Mouse (Mus musculus): ENCODE measurements around the gene Vmn1r16. TPM values are rescaled to one million over a fixed set of nuclear protein-coding genes. Genes with fewer than 3 reads are reported as not detected.
"Not testable (repeated sequence)": the region's sequence is repeated elsewhere in the genome, so short reads cannot be mapped to it uniquely, and the experiment has no call there.

The Vmn1r16 gene
- not detected in 2 replicates for polyA plus RNA-seq (2016; fragmentation: Nextera tagmentation; extraction: Ambion mirVana)

DNA sequence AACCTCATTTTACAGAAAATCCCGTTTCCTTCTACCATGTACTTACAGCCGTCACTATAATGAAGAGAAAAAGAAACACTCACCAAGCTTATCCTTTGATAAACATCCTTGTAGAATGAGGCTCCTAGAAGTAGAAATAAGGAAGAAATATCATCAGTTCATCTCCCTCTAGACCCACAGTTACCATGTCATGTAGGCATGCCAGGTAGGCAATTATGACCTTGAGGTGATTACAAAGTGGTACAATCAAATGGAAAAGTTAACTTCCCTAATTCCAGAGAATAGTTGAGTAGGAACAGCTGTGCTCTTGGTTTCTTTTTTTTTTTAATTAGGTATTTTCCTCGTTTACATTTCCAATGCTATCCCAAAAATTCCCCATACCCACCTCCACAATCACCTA lies at the start of gene Vmn1r16:
Gene Vmn1r16 (minus strand): TSS at position 101 of the 400 bp plus-strand sequence.
- Histone ChIP-seq H3K27me3 (ENCODE audit: poor library complexity, severe bottlenecking) (no peaks in the 10 kb centered on the region), H3K4me3 (no peak within 1 kb of the TSS), H3K9me3 (0 out of 2 replicates have a peak, but pooled peaks cover 5% of the 10 kb centered on the region), H3K27ac (no peak within 1 kb of the TSS), H3K4me1 (no peaks in the 10 kb centered on the region), H3K36me3 (replicated peaks) (no peaks in the 10 kb centered on the region)
- WGBS = 90% methylated on average over 3 of the region's 3 CpGs
- DNase-seq (ENCODE audit: extremely low spot score, low spot score) = no peak

DNA sequence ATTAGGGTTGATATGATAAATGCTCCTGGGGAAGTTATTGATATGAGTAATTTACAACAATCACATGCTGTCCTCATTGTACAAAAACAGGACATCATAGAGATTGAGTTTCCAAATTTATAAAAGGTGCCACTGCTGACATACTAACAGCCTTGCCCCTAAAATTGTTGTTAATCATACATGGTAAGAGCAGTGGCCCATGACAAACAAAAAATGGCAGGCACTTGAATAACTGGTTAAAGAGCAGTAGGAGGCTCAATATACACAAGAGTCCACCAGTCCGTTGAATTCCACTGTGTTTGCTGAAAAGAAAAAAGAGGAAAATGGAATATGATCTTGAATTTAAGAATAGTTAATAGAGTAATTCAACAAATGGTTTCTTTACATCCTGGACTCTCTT lies 38.2 kb upstream of the Vmn1r16 start:
- Histone ChIP-seq H3K27me3 (ENCODE audit: poor library complexity, severe bottlenecking) (no peaks in the 10 kb centered on the region), H3K9me3 (no peaks in the 10 kb centered on the region)
- WGBS = 94% methylated on average over 1 of the region's 1 CpGs

DNA sequence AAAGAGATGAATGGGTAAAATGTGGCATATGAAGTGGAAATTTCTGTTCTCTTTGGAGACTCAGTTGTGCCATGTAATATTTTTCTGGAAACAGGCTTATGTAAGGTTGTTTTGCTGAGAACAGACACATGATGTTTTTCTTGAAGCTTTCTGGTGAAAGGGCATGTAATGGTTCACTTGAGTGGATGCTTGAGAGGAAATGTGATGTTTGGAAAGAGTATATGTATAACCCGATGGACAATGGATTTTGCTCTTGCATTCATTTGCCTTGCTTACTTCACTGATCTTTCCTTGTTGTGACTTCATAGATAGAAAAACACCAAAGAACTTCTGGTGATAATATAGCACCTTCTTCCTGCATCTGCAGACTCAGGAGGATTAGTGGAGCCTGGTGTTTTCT lies 36.6 kb upstream of the Vmn1r16 start:
- WGBS = 97% methylated on average over 1 of the region's 1 CpGs
- not testable (repeated sequence) for H3K4me1 ChIP-seq; DNase-seq (ENCODE audit: extremely low spot score, low spot score); H3K27me3 ChIP-seq (ENCODE audit: poor library complexity, severe bottlenecking); H3K9me3 ChIP-seq; H3K27ac ChIP-seq; H3K36me3 ChIP-seq (replicated peaks); H3K4me3 ChIP-seq

More for the DNA sequence above, 38.2 kb upstream of the Vmn1r16 start:
- H3K36me3 ChIP-seq (replicated peaks) = no peaks in the 10 kb centered on the region
- no peak overlapping the region for H3K27ac ChIP-seq
- H3K4me3 ChIP-seq = no peak overlapping the region
- no peak for DNase-seq (ENCODE audit: extremely low spot score, low spot score)
- H3K4me1 ChIP-seq = no peaks in the 10 kb centered on the region

DNA sequence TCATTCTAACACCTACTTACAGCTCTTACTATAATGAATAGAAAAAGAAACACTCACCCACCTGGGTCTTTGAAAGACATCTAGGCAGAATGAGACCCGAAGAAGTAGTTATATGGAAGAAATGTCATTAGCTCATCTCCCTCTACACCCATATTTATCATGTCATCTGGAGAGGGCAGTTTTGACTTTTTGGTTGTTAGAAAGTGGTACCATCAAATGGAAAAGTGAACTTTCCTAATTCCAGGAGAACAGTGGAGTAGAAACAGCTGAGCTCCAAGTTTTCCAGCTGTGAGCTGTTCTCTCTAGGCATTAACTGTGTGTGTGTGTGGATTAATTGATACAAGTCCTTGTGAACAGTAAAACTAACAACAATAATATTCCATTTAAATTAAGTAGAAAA lies 34.3 kb upstream of the Vmn1r16 start, which contains the start of gene Vmn1r17:
Gene Vmn1r17 (minus strand): TSS at position 101 of the 400 bp plus-strand sequence.
- H3K27me3 ChIP-seq (ENCODE audit: poor library complexity, severe bottlenecking) = no peaks in the 10 kb centered on the region
- H3K27ac ChIP-seq = no peak within 1 kb of the TSS
- H3K4me1 ChIP-seq = no peaks in the 10 kb centered on the region
- H3K9me3 ChIP-seq = no peaks in the 10 kb centered on the region
- no peak for DNase-seq (ENCODE audit: extremely low spot score, low spot score)
- H3K4me3 ChIP-seq = no peak within 1 kb of the TSS
- H3K36me3 ChIP-seq (replicated peaks) = no peaks in the 10 kb centered on the region
- WGBS = 92% methylated on average over 1 of the region's 1 CpGs

DNA sequence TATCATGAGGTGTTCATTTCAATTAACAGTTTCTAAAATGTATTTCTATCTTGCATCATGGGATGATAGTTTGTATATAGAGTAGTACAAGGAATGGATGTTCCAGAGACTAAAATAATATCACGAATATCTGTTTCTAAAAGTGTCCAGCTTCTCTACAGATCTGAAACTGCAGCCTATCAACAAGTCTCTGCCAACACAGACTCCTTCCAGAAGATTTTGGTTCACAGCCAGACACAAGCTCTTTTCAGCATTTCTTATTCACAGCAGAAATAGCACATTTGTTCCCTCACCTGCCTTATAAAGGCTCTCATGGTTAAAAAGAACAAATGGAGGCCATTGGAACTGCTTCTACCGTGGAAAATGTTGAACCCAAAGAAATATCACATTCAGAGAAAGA lies 27.6 kb upstream of the Vmn1r16 start:
- 84% methylated on average over 2 of the region's 2 CpGs for WGBS
- no peak for DNase-seq (ENCODE audit: extremely low spot score, low spot score)
- no peaks in the 10 kb centered on the region; the same call in 1 of the 2 replicates for H3K9me3 ChIP-seq
- no peak overlapping the region for H3K4me3 ChIP-seq
- no peaks in the 10 kb centered on the region for H3K36me3 ChIP-seq (replicated peaks)
- H3K4me1 ChIP-seq = no peaks in the 10 kb centered on the region
- H3K27me3 ChIP-seq (ENCODE audit: poor library complexity, severe bottlenecking) = no peaks in the 10 kb centered on the region
- no peak overlapping the region for H3K27ac ChIP-seq

DNA sequence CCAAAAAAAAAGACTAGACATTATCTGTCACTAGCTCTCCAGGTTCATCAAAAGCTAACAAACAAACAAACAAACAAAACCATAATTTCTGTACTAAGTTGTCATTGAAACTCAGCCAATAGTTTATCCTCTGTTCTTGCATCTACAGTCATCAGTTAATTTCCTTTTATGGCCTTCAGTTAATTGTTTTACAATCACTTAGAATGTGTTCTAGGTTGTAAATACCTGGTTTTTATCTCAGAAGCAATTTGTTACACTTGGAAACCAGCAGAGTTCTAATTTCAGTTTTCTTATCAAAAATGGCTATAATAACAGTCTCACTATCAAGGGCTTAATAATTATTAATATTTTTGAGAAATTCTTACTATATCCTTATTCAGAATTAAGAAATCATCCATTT lies 3.1 kb downstream of the Vmn1r16 start:
- Histone ChIP-seq H3K4me1 (no peaks in the 10 kb centered on the region), H3K27ac (no peak overlapping the region), H3K36me3 (replicated peaks) (no peaks in the 10 kb centered on the region), H3K9me3 (no peaks in the 10 kb centered on the region), H3K27me3 (ENCODE audit: poor library complexity, severe bottlenecking) (no peaks in the 10 kb centered on the region), H3K4me3 (no peak overlapping the region)
- no peak for DNase-seq (ENCODE audit: extremely low spot score, low spot score)

DNA sequence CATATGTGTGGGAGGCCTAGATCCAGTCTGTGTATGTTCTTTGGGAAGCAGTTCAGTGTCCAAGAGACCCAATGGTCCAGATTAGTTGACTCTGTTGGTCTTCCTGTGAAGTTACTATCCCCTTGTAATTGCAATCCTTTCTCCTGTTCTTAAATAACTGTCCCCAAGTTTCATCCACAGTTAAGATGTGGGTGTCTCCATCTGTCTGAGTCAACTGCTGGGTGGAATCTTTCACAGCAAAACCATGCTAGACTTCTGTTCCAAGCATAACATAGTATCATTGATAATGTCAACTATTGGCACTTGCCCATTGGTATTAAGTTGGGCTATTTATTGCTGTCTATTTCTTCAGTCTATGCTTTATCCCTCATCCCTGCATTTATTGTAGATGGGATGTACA lies 50.3 kb downstream of the Vmn1r16 start:
- H3K4me1 ChIP-seq = no peaks in the 10 kb centered on the region
- no peak for DNase-seq (ENCODE audit: extremely low spot score, low spot score)
- no peaks in the 10 kb centered on the region for H3K27me3 ChIP-seq (ENCODE audit: poor library complexity, severe bottlenecking)
- H3K27ac ChIP-seq = no peak overlapping the region
- H3K4me3 ChIP-seq = no peak overlapping the region
- H3K36me3 ChIP-seq (replicated peaks) = no peaks in the 10 kb centered on the region
- H3K9me3 ChIP-seq = no peaks in the 10 kb centered on the region

DNA sequence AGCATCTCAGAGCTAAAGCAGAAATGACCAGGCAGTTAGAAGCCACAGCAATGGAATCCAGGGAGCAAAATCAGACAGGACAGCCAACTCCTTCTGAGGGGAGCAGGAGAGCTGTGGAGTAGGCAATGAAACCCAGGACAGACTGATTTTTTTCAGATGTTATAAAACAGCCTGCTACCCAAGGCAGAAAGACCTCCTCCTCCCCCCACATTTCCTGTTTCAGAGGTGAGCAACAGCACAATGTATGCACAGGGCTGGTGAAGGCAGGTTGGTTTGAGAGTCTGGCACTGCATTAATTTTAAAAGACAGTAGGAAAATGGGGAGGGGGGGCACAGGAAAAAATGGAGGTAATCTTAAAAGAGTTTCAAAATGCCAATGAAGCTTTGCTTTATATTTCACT lies 56.8 kb downstream of the Vmn1r16 start:
- Histone ChIP-seq H3K27me3 (ENCODE audit: poor library complexity, severe bottlenecking) (no peaks in the 10 kb centered on the region), H3K4me1 (no peaks in the 10 kb centered on the region), H3K9me3 (no peaks in the 10 kb centered on the region), H3K4me3 (no peak overlapping the region), H3K36me3 (replicated peaks) (no peaks in the 10 kb centered on the region), H3K27ac (no peak overlapping the region)
- DNase-seq (ENCODE audit: extremely low spot score, low spot score) = no peak

DNA sequence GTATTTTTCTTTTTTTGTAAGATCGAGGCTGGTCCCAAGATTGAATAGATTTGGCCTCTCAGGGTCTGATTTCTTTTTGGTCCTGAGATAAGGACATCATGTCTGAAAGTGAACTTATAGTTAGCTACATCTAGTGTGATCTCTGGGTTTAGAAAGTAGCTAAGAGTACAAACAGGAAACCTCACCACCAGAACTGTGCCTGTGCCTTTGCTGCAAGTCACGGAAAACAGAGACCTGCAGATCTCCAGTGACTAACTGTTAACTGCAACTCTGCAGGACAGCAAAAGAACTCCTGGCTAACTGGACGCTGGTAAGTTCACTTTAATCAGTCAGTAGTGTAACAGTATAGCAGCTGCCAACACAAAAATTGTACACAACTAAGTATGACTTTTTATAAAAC lies 57.4 kb downstream of the Vmn1r16 start:
- H3K4me3 ChIP-seq = no peak overlapping the region
- H3K27ac ChIP-seq = no peak overlapping the region
- no peak for DNase-seq (ENCODE audit: extremely low spot score, low spot score)
- no peaks in the 10 kb centered on the region for H3K36me3 ChIP-seq (replicated peaks)
- H3K4me1 ChIP-seq = no peaks in the 10 kb centered on the region
- WGBS = 72% methylated on average over 3 of the region's 3 CpGs
- no peaks in the 10 kb centered on the region for H3K9me3 ChIP-seq
- no peaks in the 10 kb centered on the region for H3K27me3 ChIP-seq (ENCODE audit: poor library complexity, severe bottlenecking)

Other genes starting within 250 kb of the Vmn1r16 start
- gene Vmn1r10, start 220.0 kb downstream of the Vmn1r16 start, polyA plus RNA-seq (2016; fragmentation: Nextera tagmentation; extraction: Ambion mirVana) = not detected in 2 replicates
- gene Vmn1r11, start 196.0 kb downstream of the Vmn1r16 start, polyA plus RNA-seq (2016; fragmentation: Nextera tagmentation; extraction: Ambion mirVana) = not detected in 2 replicates
- not detected in 2 replicates for gene Vmn1r12, start 172.6 kb downstream of the Vmn1r16 start, polyA plus RNA-seq (2016; fragmentation: Nextera tagmentation; extraction: Ambion mirVana)
- gene Vmn1r13, start 126.2 kb downstream of the Vmn1r16 start, polyA plus RNA-seq (2016; fragmentation: Nextera tagmentation; extraction: Ambion mirVana) = not detected in 2 replicates
- gene Vmn1r14, start 97.8 kb downstream of the Vmn1r16 start, polyA plus RNA-seq (2016; fragmentation: Nextera tagmentation; extraction: Ambion mirVana) = not detected in 2 replicates
- 0.07 TPM in 1 of 2 replicates, not detected in the other for gene Vmn1r15, start 71.5 kb downstream of the Vmn1r16 start, polyA plus RNA-seq (2016; fragmentation: Nextera tagmentation; extraction: Ambion mirVana)
- gene Vmn1r17, start 34.2 kb upstream of the Vmn1r16 start, polyA plus RNA-seq (2016; fragmentation: Nextera tagmentation; extraction: Ambion mirVana) = not detected in 2 replicates
- gene Vmn1r18, start 66.3 kb upstream of the Vmn1r16 start, polyA plus RNA-seq (2016; fragmentation: Nextera tagmentation; extraction: Ambion mirVana) = not detected in 2 replicates
- not detected in 2 replicates for gene Vmn1r19, start 74.3 kb upstream of the Vmn1r16 start, polyA plus RNA-seq (2016; fragmentation: Nextera tagmentation; extraction: Ambion mirVana)
- not detected in 2 replicates for gene Vmn1r20, start 99.4 kb upstream of the Vmn1r16 start, polyA plus RNA-seq (2016; fragmentation: Nextera tagmentation; extraction: Ambion mirVana)
- 4.1 TPM in 2 replicates for gene Ppm1k, start 206.0 kb upstream of the Vmn1r16 start, polyA plus RNA-seq (2016; fragmentation: Nextera tagmentation; extraction: Ambion mirVana)

Measured in forebrain, embryonic 10.5 days (tissue).